Mouse (Mus musculus) kidney, postnatal 0 days (tissue): ENCODE data around the gene Rassf5. TPM values are rescaled to one million over a fixed set of nuclear protein-coding genes. Genes with fewer than 3 reads are reported as not detected.

Experiments
- ATAC-seq: fragments of 200-750 bp; cut with Nextera tagmentation; replicated peaks from 2 replicates; pipeline ENCODE4 v1.8.0; 2017; ENCODE audit warnings: low read depth, moderate number of reproducible peaks, moderate TSS enrichment, moderate library complexity; ENCODE audit not compliant: low FRiP score
- DNase-seq: peaks from one replicate; pipeline ENCODE4 v3.0.0-alpha.2; 2016; ENCODE audit warnings: low spot score
- H3K27ac ChIP-seq: fragments of 300-500 bp; sonication (generic); 2 replicates; pipeline ENCODE4 v1.5.1; 2014; ENCODE audit warnings: mild to moderate bottlenecking
- H3K27me3 ChIP-seq: fragments of 300-500 bp; sonication (generic); 2 replicates; pipeline ENCODE4 v1.6.1; 2014; ENCODE audit warnings: low read length, mixed read lengths; ENCODE audit not compliant: insufficient read depth
- H3K36me3 ChIP-seq: fragments of 300-500 bp; sonication (generic); 2 replicates; pipeline ENCODE4 v1.6.1; 2014; ENCODE audit warnings: low read length, mixed read lengths; ENCODE audit not compliant: insufficient read depth
- H3K4me1 ChIP-seq: fragments of 300-500 bp; sonication (generic); replicated peaks from 2 replicates; pipeline ENCODE4 v1.6.1; 2014; ENCODE audit warnings: antibody characterized with exemption, low read length, mixed read lengths; ENCODE audit not compliant: insufficient read depth
- H3K4me2 ChIP-seq: fragments of 300-500 bp; sonication (generic); 2 replicates; pipeline ENCODE4 v1.6.1; 2014; ENCODE audit warnings: mild to moderate bottlenecking, low read length, moderate library complexity, mixed read lengths
- H3K4me3 ChIP-seq: fragments of 300-500 bp; sonication (generic); replicated peaks from 2 replicates; pipeline ENCODE4 v1.5.1; 2014; ENCODE audit warnings: low read depth, low read length
- H3K9ac ChIP-seq: fragments of 300-500 bp; sonication (generic); 2 replicates; pipeline ENCODE4 v1.6.1; 2014; ENCODE audit warnings: low read depth, low read length
- H3K9me3 ChIP-seq: fragments of 300-500 bp; sonication (generic); replicated peaks from 2 replicates; pipeline ENCODE4 v1.6.1; 2016; ENCODE audit warnings: low read length, inconsistent platforms, mixed read lengths
- CTCF ChIP-seq: IDR thresholded peaks from 2 replicates; pipeline ENCODE4 v1.5.1; 2016; ENCODE audit warnings: antibody characterized with exemption, low read depth, mild to moderate bottlenecking, moderate library complexity
- WGBS: fragments of 180-500 bp; shearing (Covaris S2); extraction: QIAGEN DNeasy Blood & Tissue Kit; methylation state at CpG from one replicate; pipeline ENCODE4 v1.1.7; 2014; 5-methylcytosine and 5-hydroxymethylcytosine counted together
- polyA plus RNA-seq: library from polyadenylated mRNA; unstranded; fragments of >200 nt; fragmentation: Nextera tagmentation; extraction: Ambion mirVana; gene quantifications from 2 replicates; pipeline ENCODE4 v1.2.1, GENCODE M21; 2015

The Rassf5 gene
- polyA plus RNA-seq, 1 experiment from 2014 or later: 3.4 TPM

GRCm38 (mm10) chr1:131141449-131141848, 103.6 kb downstream of the Rassf5 start:
- Histone ChIP-seq H3K27ac (no peak overlapping the region), H3K27me3 (no peaks in the 10 kb centered on the region), H3K36me3 (no peaks in the 10 kb centered on the region), H3K9me3 (no peaks in the 10 kb centered on the region), H3K9ac (no peak overlapping the region), H3K4me1 (peaks cover 4% of the 10 kb centered on the region; the same call in 1 of the 2 replicates), H3K4me3 (no peak overlapping the region), H3K4me2 (no peak overlapping the region)
- DNase-seq (no peak), ATAC-seq (no peak)
- TF ChIP-seq CTCF: no peak
- WGBS: 64% methylated on average over 2 of the region's 2 CpGs

- H3K9me3 ChIP-seq: no peaks in the 10 kb centered on the region
- DNase-seq: peak; percentile 58
- H3K4me1 ChIP-seq: peaks cover 4% of the 10 kb centered on the region; the same call in 1 of the 2 replicates
- H3K4me2 ChIP-seq: peak overlapping the region; percentile 99
- H3K36me3 ChIP-seq: no peaks in the 10 kb centered on the region
- no peak overlapping the region for H3K9ac ChIP-seq
- no peak for TF ChIP-seq CTCF
- H3K27me3 ChIP-seq: no peaks in the 10 kb centered on the region
- H3K4me3 ChIP-seq: no peak overlapping the region; the same call in 1 of the 2 replicates
- WGBS: 64% methylated on average over 11 of the region's 11 CpGs
- 0 out of 2 replicates have a peak overlapping the region, but pooled peaks have one; percentile 72 for H3K27ac ChIP-seq
- ATAC-seq: no peak
Observed at GRCm38 (mm10) chr1:131139102-131140095, 105.7 kb downstream of the Rassf5 start.

GRCm38 (mm10) chr1:131138191-131139016, 106.7 kb downstream of the Rassf5 start, which contains the start of gene Dyrk3:
Gene Dyrk3 (minus strand): TSS chr1:131138340.
- no peaks in the 10 kb centered on the region for H3K9me3 ChIP-seq
- H3K4me1 ChIP-seq: peaks cover 4% of the 10 kb centered on the region; the same call in 1 of the 2 replicates
- H3K4me2 ChIP-seq: peak within 1 kb of the TSS; percentile 99
- no peaks in the 10 kb centered on the region for H3K36me3 ChIP-seq
- ATAC-seq (peak; percentile 97), DNase-seq (peak; percentile 94)
- WGBS: 6% methylated on average over 49 of the region's 49 CpGs
- peak; percentile 57 for TF ChIP-seq CTCF
- peak within 1 kb of the TSS; percentile 71 for H3K9ac ChIP-seq
- H3K27ac ChIP-seq: peak within 1 kb of the TSS; percentile 72
- H3K27me3 ChIP-seq: no peaks in the 10 kb centered on the region
- peak within 1 kb of the TSS; percentile 77 for H3K4me3 ChIP-seq

GRCm38 (mm10) chr1:131137717-131138118, 107.3 kb downstream of the Rassf5 start:
- Histone ChIP-seq H3K27ac (peak overlapping the region; percentile 72), H3K9me3 (no peaks in the 10 kb centered on the region), H3K4me3 (peak overlapping the region; percentile 77), H3K27me3 (no peaks in the 10 kb centered on the region), H3K4me2 (peak overlapping the region; percentile 99), H3K36me3 (no peaks in the 10 kb centered on the region), H3K9ac (peak overlapping the region; percentile 71), H3K4me1 (peaks cover 4% of the 10 kb centered on the region; the same call in 1 of the 2 replicates)
- no peak for TF ChIP-seq CTCF
- 1% methylated on average over 31 of the region's 36 CpGs for WGBS
- ATAC-seq (peak; percentile 78), DNase-seq (peak; percentile 38)

GRCm38 (mm10) chr1:131137111-131137510, 107.9 kb downstream of the Rassf5 start:
- H3K9me3 ChIP-seq: no peaks in the 10 kb centered on the region
- DNase-seq (no peak), ATAC-seq (no peak)
- H3K4me1 ChIP-seq: peaks cover 4% of the 10 kb centered on the region; the same call in 1 of the 2 replicates
- no peak for TF ChIP-seq CTCF
- no peak overlapping the region for H3K9ac ChIP-seq
- H3K36me3 ChIP-seq: no peaks in the 10 kb centered on the region
- H3K4me2 ChIP-seq: peak overlapping the region; percentile 99; the same call in 1 of the 2 replicates
- 28% methylated on average over 5 of the region's 5 CpGs for WGBS
- H3K27me3 ChIP-seq: no peaks in the 10 kb centered on the region
- H3K27ac ChIP-seq: no peak overlapping the region
- 0 out of 2 replicates have a peak overlapping the region, but pooled peaks have one; percentile 77 for H3K4me3 ChIP-seq
